Mouse (Mus musculus): ENCODE data around the gene Mki67.

GRCm38 (mm10) chr7:135716968-135717557 lies 902 bp upstream of the Mki67 start:
- TF ChIP-seq CTCF (IDR thresholded peaks at IDR 0.05; ENCODE audit: low read depth, low read length) (no peak), POLR2AphosphoS5 (IDR thresholded peaks at IDR 0.05; ENCODE audit: insufficient replicate concordance, low read depth, low read length) (no peak), GATA1 (IDR thresholded peaks at IDR 0.05; ENCODE audit: borderline replicate concordance, low read length) (no peak)

Data from G1E (cell line).